Mouse (Mus musculus): ENCODE data around the gene Blvra. TPM values are rescaled to one million over a fixed set of nuclear protein-coding genes. Genes with fewer than 3 reads are reported as not detected.

Gene Blvra
- polyA plus RNA-seq, 1 experiment from 2014 or later: 52.6 TPM

Small RNAs within 50 kb of the gene (microRNA-seq; reads per million reads assigned to microRNA genes)
- not detected for gene Gm24081

Other genes starting within 250 kb of the Blvra start
- 44.4 and 48.2 TPM in 2 replicates for gene Trpm7, start 194.4 kb upstream of the Blvra start, polyA plus RNA-seq (2015; fragmentation: Nextera tagmentation; extraction: Ambion mirVana)
- 48.3 and 48.4 TPM in 2 replicates for gene Sppl2a, start 137.4 kb upstream of the Blvra start, polyA plus RNA-seq (2015; fragmentation: Nextera tagmentation; extraction: Ambion mirVana)
- 9.6 and 9.9 TPM in 2 replicates for gene Ap4e1, start 61.9 kb upstream of the Blvra start, polyA plus RNA-seq (2015; fragmentation: Nextera tagmentation; extraction: Ambion mirVana)
- 73.9 and 78.8 TPM in 2 replicates for gene Ncaph, start 63.3 kb downstream of the Blvra start, polyA plus RNA-seq (2015; fragmentation: Nextera tagmentation; extraction: Ambion mirVana)
- 28.8 and 29.9 TPM in 2 replicates for gene Itpripl1, start 72.8 kb downstream of the Blvra start, polyA plus RNA-seq (2015; fragmentation: Nextera tagmentation; extraction: Ambion mirVana)
- gene 1810024B03Rik, start 137.6 kb downstream of the Blvra start, polyA plus RNA-seq (2015; fragmentation: Nextera tagmentation; extraction: Ambion mirVana): 1.9 and 2.0 TPM in 2 replicates
- gene Snrnp200, start 137.7 kb downstream of the Blvra start, polyA plus RNA-seq (2015; fragmentation: Nextera tagmentation; extraction: Ambion mirVana): 40.3 and 47.1 TPM in 2 replicates
- 52.3 and 61.7 TPM in 2 replicates for gene Ciao1, start 177.2 kb downstream of the Blvra start, polyA plus RNA-seq (2015; fragmentation: Nextera tagmentation; extraction: Ambion mirVana)
- gene Tmem127, start 177.2 kb downstream of the Blvra start, polyA plus RNA-seq (2015; fragmentation: Nextera tagmentation; extraction: Ambion mirVana): 29.2 and 29.4 TPM in 2 replicates
- gene Stard7, start 199.6 kb downstream of the Blvra start, polyA plus RNA-seq (2015; fragmentation: Nextera tagmentation; extraction: Ambion mirVana): 73.7 and 81.4 TPM in 2 replicates

Data from stomach, embryonic 15.5 days (tissue).